ENCODE assay signal across 8 mouse cellular contexts in the genomic region with DNA sequence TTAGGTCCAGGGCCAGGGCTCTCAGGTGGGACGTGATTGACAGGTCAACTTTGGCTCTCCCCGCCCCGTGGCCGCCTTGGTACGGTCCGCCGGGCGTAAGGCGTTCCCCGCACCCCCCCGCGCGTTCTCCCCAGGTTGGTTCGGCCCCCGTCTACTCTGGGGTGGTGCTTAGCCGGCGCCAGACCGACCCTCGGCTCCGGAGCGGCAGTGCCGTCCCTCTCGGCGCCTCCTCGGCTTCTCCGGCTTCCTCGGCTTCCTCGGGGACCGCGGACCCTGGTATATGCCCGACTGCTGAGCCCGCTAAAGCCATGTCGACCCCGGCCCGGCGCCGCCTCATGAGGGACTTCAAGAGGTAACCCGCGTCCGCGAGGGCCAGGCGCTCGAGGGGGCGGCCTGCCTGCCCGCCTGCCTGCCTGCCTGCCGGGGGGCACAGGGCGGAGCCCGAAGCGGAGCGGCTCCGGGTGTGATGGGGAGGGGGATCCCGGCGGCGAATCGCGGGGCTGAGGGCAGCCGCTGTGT. TPM values are rescaled to one million over a fixed set of nuclear protein-coding genes. Genes with fewer than 3 reads are reported as not detected.
A peak's percentile ranks its signal among the peaks of the same experiment; 100 is the strongest.
DNase-seq lines count a peak whose midpoint lies in the region; ATAC-seq and TF ChIP-seq lines count a peak whose summit lies in the region.

No protein-coding gene starts in this region.

- H3K27ac ChIP-seq in bone marrow, adult 2 months (ENCODE audit: control insufficient read depth, insufficient read depth, low read depth, low read length, poor library complexity): peak overlapping the region; percentile 84
- H3K27ac ChIP-seq in embryonic facial prominence, embryonic 15.5 days (replicated peaks): peak overlapping the region; percentile 80
- H3K27ac ChIP-seq in limb, embryonic 13.5 days: peak overlapping the region; percentile 85
- H3K27ac ChIP-seq in midbrain, embryonic 15.5 days: peak overlapping the region; percentile 82

- no peaks in the 10 kb centered on the region for H3K9me3 ChIP-seq in embryonic facial prominence, embryonic 15.5 days (replicated peaks)
- H3K9me3 ChIP-seq in limb, embryonic 13.5 days: no peaks in the 10 kb centered on the region
- no peaks in the 10 kb centered on the region for H3K9me3 ChIP-seq in midbrain, embryonic 15.5 days

- peak overlapping the region; percentile 49 for H3K4me2 ChIP-seq in embryonic facial prominence, embryonic 15.5 days (replicated peaks)
- peak overlapping the region; percentile 70 for H3K4me2 ChIP-seq in limb, embryonic 13.5 days (replicated peaks)
- peak overlapping the region; percentile 54 for H3K4me2 ChIP-seq in midbrain, embryonic 15.5 days

- TF ChIP-seq CTCF in bone marrow, adult 2 months (IDR thresholded peaks at IDR 0.05; ENCODE audit: control insufficient read depth, insufficient read depth, low read length): peak; percentile 6; the same call in 1 of the 2 replicates

- 12% methylated on average over 57 of the region's 57 CpGs for WGBS in bone marrow, adult 2 months
- WGBS in embryonic facial prominence, embryonic 15.5 days: 17% methylated on average over 55 of the region's 57 CpGs
- WGBS in limb, embryonic 13.5 days: 8% methylated on average over 55 of the region's 57 CpGs
- 19% methylated on average over 57 of the region's 57 CpGs for WGBS in midbrain, embryonic 15.5 days

- peak overlapping the region; percentile 62 for H3K9ac ChIP-seq in embryonic facial prominence, embryonic 15.5 days
- H3K9ac ChIP-seq in limb, embryonic 13.5 days: peak overlapping the region; percentile 77
- peak overlapping the region; percentile 78 for H3K9ac ChIP-seq in midbrain, embryonic 15.5 days

- no peaks in the 10 kb centered on the region for H3K4me1 ChIP-seq in bone marrow, adult 2 months (ENCODE audit: control insufficient read depth, insufficient read depth, low read length)
- no peaks in the 10 kb centered on the region for H3K4me1 ChIP-seq in embryonic facial prominence, embryonic 15.5 days
- H3K4me1 ChIP-seq in limb, embryonic 13.5 days: peaks cover 4% of the 10 kb centered on the region
- peaks cover 4% of the 10 kb centered on the region for H3K4me1 ChIP-seq in midbrain, embryonic 15.5 days

- peak; percentile 95 for ATAC-seq in embryonic facial prominence, embryonic 15.5 days (ENCODE audit: insufficient number of reproducible peaks, low FRiP score, low TSS enrichment, low read depth)
- peak; percentile 95 for ATAC-seq in limb, embryonic 13.5 days (ENCODE audit: low FRiP score, low read depth)
- peak; percentile 97 for ATAC-seq in midbrain, embryonic 15.5 days (replicated peaks)

- peak; percentile 90 for DNase-seq in A20 (ENCODE audit: low read depth, low spot score)
- peak; percentile 84 to 85 for DNase-seq in heart, adult 9 months (ENCODE audit: low spot score in 2 of 2)
- peak; percentile 93 for DNase-seq in kidney, adult 9 months
- DNase-seq in spleen, adult 18-20 months: peak; percentile 82 to 87

- TF ChIP-seq POLR2A in bone marrow, adult 2 months (IDR thresholded peaks at IDR 0.05; ENCODE audit: borderline replicate concordance, control insufficient read depth, low read depth, low read length): peak; percentile 91; the same call in 1 of the 2 replicates

- no peaks in the 10 kb centered on the region for H3K27me3 ChIP-seq in embryonic facial prominence, embryonic 15.5 days
- no peaks in the 10 kb centered on the region; the same call in 1 of the 2 replicates for H3K27me3 ChIP-seq in limb, embryonic 13.5 days
- H3K27me3 ChIP-seq in midbrain, embryonic 15.5 days (replicated peaks): no peaks in the 10 kb centered on the region

- H3K36me3 ChIP-seq in embryonic facial prominence, embryonic 15.5 days: no peaks in the 10 kb centered on the region
- H3K36me3 ChIP-seq in limb, embryonic 13.5 days: peaks cover 7% of the 10 kb centered on the region; the same call in 1 of the 2 replicates
- no peaks in the 10 kb centered on the region for H3K36me3 ChIP-seq in midbrain, embryonic 15.5 days (replicated peaks)

- H3K4me3 ChIP-seq in bone marrow, adult 2 months (replicated peaks; ENCODE audit: control insufficient read depth, low read depth, low read length): peak overlapping the region; percentile 77
- peak overlapping the region; percentile 62 for H3K4me3 ChIP-seq in embryonic facial prominence, embryonic 15.5 days (replicated peaks)
- peak overlapping the region; percentile 64 for H3K4me3 ChIP-seq in limb, embryonic 13.5 days
- H3K4me3 ChIP-seq in midbrain, embryonic 15.5 days: peak overlapping the region; percentile 71

RNA-seq across cellular contexts. Expression of a gene that starts 0.3 kb away (rescaled TPM):
- 10.4 and 11.4 TPM in 2 replicates for polyA plus RNA-seq in bone marrow, adult 2 months (2011; ENCODE audit: insufficient read depth, insufficient read length, low replicate concordance, missing spikeins)
- 30.1 and 33.2 TPM in 2 replicates for polyA plus RNA-seq in embryonic facial prominence, embryonic 15.5 days (2015; fragmentation: Nextera tagmentation; extraction: Ambion mirVana)
- 33.8 and 34.3 TPM in 2 replicates for polyA plus RNA-seq in limb, embryonic 13.5 days (2015; fragmentation: Nextera tagmentation; extraction: Ambion mirVana)
- polyA plus RNA-seq in midbrain, embryonic 15.5 days (2015; fragmentation: Nextera tagmentation; extraction: Ambion mirVana): 17.7 and 18.5 TPM in 2 replicates

RNA-seq across cellular contexts. Expression of a gene that starts 0.5 kb away (rescaled TPM):
- 19.7 and 50.9 TPM in 2 replicates for polyA plus RNA-seq in bone marrow, adult 2 months (2011; ENCODE audit: insufficient read depth, insufficient read length, low replicate concordance, missing spikeins)
- 112 and 119 TPM in 2 replicates for polyA plus RNA-seq in embryonic facial prominence, embryonic 15.5 days (2015; fragmentation: Nextera tagmentation; extraction: Ambion mirVana)
- polyA plus RNA-seq in limb, embryonic 13.5 days (2015; fragmentation: Nextera tagmentation; extraction: Ambion mirVana): 123 TPM in 2 replicates
- 104 and 110 TPM in 2 replicates for polyA plus RNA-seq in midbrain, embryonic 15.5 days (2015; fragmentation: Nextera tagmentation; extraction: Ambion mirVana)

RNA-seq across cellular contexts. Expression of a gene that starts 28.5 kb away (rescaled TPM):
- polyA plus RNA-seq in bone marrow, adult 2 months (2011; ENCODE audit: insufficient read depth, insufficient read length, low replicate concordance, missing spikeins): 1.7 and 3.4 TPM in 2 replicates
- polyA plus RNA-seq in embryonic facial prominence, embryonic 15.5 days (2015; fragmentation: Nextera tagmentation; extraction: Ambion mirVana): 1.3 and 2.1 TPM in 2 replicates
- polyA plus RNA-seq in limb, embryonic 13.5 days (2015; fragmentation: Nextera tagmentation; extraction: Ambion mirVana): 1.5 TPM in 2 replicates
- polyA plus RNA-seq in midbrain, embryonic 15.5 days (2015; fragmentation: Nextera tagmentation; extraction: Ambion mirVana): 16.7 TPM in 2 replicates

Comparison
In these comparisons a context has a peak if more than half of its experiments do, and no peak if none do; other contexts are left out.
1. Peak in every context shown above with its lines: DNase-seq, ATAC-seq, H3K4me3 ChIP-seq and H3K27ac ChIP-seq.